In genomic region chr12:55450421-55450820, GRCm38 (mm10) we compare ENCODE assay signal across 13 mouse cellular contexts. TPM values are rescaled to one million over a fixed set of nuclear protein-coding genes. Genes with fewer than 3 reads are reported as not detected.
DNase-seq lines count a peak whose midpoint lies in the region; ATAC-seq and TF ChIP-seq lines count a peak whose summit lies in the region.
"Had no signal": no experiment of that assay in that cellular context is flagged by ENCODE, and none has a peak within 500 bp of the region (broad histone marks: within the 10 kb centered on the region; RNA-seq: fewer than 3 reads in every experiment).

No protein-coding gene starts in this region.

- no peak for TF ChIP-seq CTCF in kidney, postnatal 0 days (IDR thresholded peaks at IDR 0.05; ENCODE audit: low read depth)

- DNase-seq in hindbrain, embryonic 10.5 days (ENCODE audit: low spot score) = no peak
- peak; percentile 51 for DNase-seq in 416B (ENCODE audit: low read depth)
- DNase-seq in kidney, postnatal 0 days (ENCODE audit: low spot score) = peak; percentile 57
- DNase-seq in lung, postnatal 10 days = peak; percentile 77
- DNase-seq in cerebellum, postnatal 4 days (ENCODE audit: low spot score in 2 of 2) = no peak
- no peak for DNase-seq in spleen, adult 12 weeks (ENCODE audit: low spot score)
- DNase-seq: cerebellum, postnatal 10 days; gastrocnemius, adult 2 months; spleen, adult 18-20 months had no signal

- peak overlapping the region; percentile 25; the same call in 1 of the 2 replicates for H3K27ac ChIP-seq in hindbrain, embryonic 10.5 days
- no peak overlapping the region for H3K27ac ChIP-seq in hindbrain, embryonic 16.5 days (ENCODE audit: low read depth, low read length)
- H3K27ac ChIP-seq in kidney, postnatal 0 days = 0 out of 2 replicates have a peak overlapping the region, but pooled peaks have one; percentile 19
- H3K27ac ChIP-seq: gastrocnemius, adult 2 months; midbrain, embryonic 12.5 days had no signal

- H3K4me1 ChIP-seq in hindbrain, embryonic 10.5 days (replicated peaks) = peaks cover 48% of the 10 kb centered on the region
- H3K4me1 ChIP-seq in hindbrain, embryonic 16.5 days (ENCODE audit: control insufficient read depth, insufficient read depth, low read depth, low read length) = peaks cover 15% of the 10 kb centered on the region
- peaks cover 24% of the 10 kb centered on the region for H3K4me1 ChIP-seq in kidney, postnatal 0 days (replicated peaks; ENCODE audit: insufficient read depth, low read length)

- no peak for ATAC-seq in hindbrain, embryonic 16.5 days
- ATAC-seq in kidney, postnatal 0 days (replicated peaks; ENCODE audit: low FRiP score, low read depth) = 0 out of 2 replicates have a peak, but pooled peaks have one; percentile 24
- ATAC-seq in frontal cortex, adult (ENCODE audit: low TSS enrichment) = no peak
- ATAC-seq: intestine, postnatal 0 days had no signal

- 63% methylated on average over 16 of the region's 16 CpGs for WGBS in hindbrain, embryonic 10.5 days
- 63% methylated on average over 16 of the region's 16 CpGs for WGBS in hindbrain, embryonic 16.5 days
- 34% methylated on average over 16 of the region's 16 CpGs for WGBS in kidney, postnatal 0 days

- no peaks in the 10 kb centered on the region for H3K36me3 ChIP-seq in hindbrain, embryonic 10.5 days
- no peaks in the 10 kb centered on the region for H3K36me3 ChIP-seq in hindbrain, embryonic 16.5 days (ENCODE audit: control insufficient read depth, insufficient read depth, low read length)
- H3K36me3 ChIP-seq in kidney, postnatal 0 days (ENCODE audit: insufficient read depth, low read length) = no peaks in the 10 kb centered on the region
- H3K36me3 ChIP-seq: midbrain, embryonic 12.5 days had no signal

- no peaks in the 10 kb centered on the region for H3K27me3 ChIP-seq in hindbrain, embryonic 10.5 days (ENCODE audit: insufficient read depth, poor library complexity, severe bottlenecking)
- no peaks in the 10 kb centered on the region for H3K27me3 ChIP-seq in hindbrain, embryonic 16.5 days (replicated peaks; ENCODE audit: control insufficient read depth, insufficient read depth, low read length)
- H3K27me3 ChIP-seq in kidney, postnatal 0 days (ENCODE audit: insufficient read depth, low read length) = no peaks in the 10 kb centered on the region
- H3K27me3 ChIP-seq: midbrain, embryonic 12.5 days had no signal

- H3K4me3 ChIP-seq in hindbrain, embryonic 10.5 days = no peak overlapping the region
- H3K4me3 ChIP-seq in hindbrain, embryonic 16.5 days (ENCODE audit: low read length) = no peak overlapping the region
- H3K4me3 ChIP-seq in kidney, postnatal 0 days (replicated peaks; ENCODE audit: low read depth, low read length) = no peak overlapping the region
- H3K4me3 ChIP-seq: gastrocnemius, adult 2 months; midbrain, embryonic 12.5 days had no signal

- no peaks in the 10 kb centered on the region for H3K9me3 ChIP-seq in hindbrain, embryonic 10.5 days
- no peaks in the 10 kb centered on the region for H3K9me3 ChIP-seq in hindbrain, embryonic 16.5 days (ENCODE audit: control insufficient read depth, low read length)
- H3K9me3 ChIP-seq in kidney, postnatal 0 days (replicated peaks; ENCODE audit: low read length) = no peaks in the 10 kb centered on the region
- H3K9me3 ChIP-seq: midbrain, embryonic 12.5 days had no signal

- H3K4me2 ChIP-seq in hindbrain, embryonic 16.5 days (ENCODE audit: low read length) = no peak overlapping the region
- H3K4me2 ChIP-seq in kidney, postnatal 0 days (ENCODE audit: low read length) = peak overlapping the region; percentile 30
- H3K4me2 ChIP-seq: midbrain, embryonic 12.5 days had no signal

- no peak overlapping the region for H3K9ac ChIP-seq in hindbrain, embryonic 16.5 days (ENCODE audit: low read depth, low read length)
- H3K9ac ChIP-seq in kidney, postnatal 0 days (ENCODE audit: low read depth, low read length) = no peak overlapping the region
- H3K9ac ChIP-seq: midbrain, embryonic 12.5 days had no signal

RNA-seq across cellular contexts. Expression of gene Nfkbia, which starts 42.0 kb away (rescaled TPM):
- 33.8 and 37.1 TPM in 2 replicates for polyA plus RNA-seq in hindbrain, embryonic 10.5 days (2016; fragmentation: Nextera tagmentation; extraction: Ambion mirVana)
- polyA plus RNA-seq in hindbrain, embryonic 16.5 days (2015; fragmentation: Nextera tagmentation; extraction: Ambion mirVana) = 62.3 and 64.3 TPM in 2 replicates
- 73.1 and 82.7 TPM in 2 replicates for polyA plus RNA-seq in kidney, postnatal 0 days (2015; fragmentation: Nextera tagmentation; extraction: Ambion mirVana)

Comparison
In these comparisons a context has a peak if more than half of its experiments do, and no peak if none do; other contexts are left out.
1. DNase-seq: peak in 416B (single experiment), kidney, postnatal 0 days (single experiment) and lung, postnatal 10 days (single experiment); none in hindbrain, embryonic 10.5 days (single experiment), cerebellum, postnatal 4 days (0 of 2) and spleen, adult 12 weeks (single experiment).